27 mouse cellular contexts compared by ENCODE assay signal in the genomic region with DNA sequence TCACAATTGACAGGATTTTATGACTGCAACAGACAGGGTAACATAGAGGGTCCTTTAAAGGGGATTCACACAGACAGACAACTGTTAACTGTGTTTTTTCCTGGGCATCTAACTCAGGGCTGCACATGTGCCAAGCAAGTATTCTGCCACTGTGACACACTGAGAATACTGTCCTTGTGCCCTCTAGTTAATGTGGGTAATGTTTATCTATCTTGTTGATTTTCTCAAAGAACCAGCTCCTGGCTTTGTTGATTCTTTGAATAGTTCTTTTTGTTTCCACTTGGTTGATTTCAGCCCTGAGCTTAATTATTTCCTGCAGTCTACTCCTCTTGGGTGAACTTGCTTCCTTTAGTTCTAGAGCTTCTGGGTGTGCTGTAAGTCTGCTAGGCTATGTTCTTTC. TPM values are rescaled to one million over a fixed set of nuclear protein-coding genes. Genes with fewer than 3 reads are reported as not detected.
"Had no signal": no experiment of that assay in that cellular context is flagged by ENCODE, and none has a peak within 500 bp of the region (broad histone marks: within the 10 kb centered on the region; RNA-seq: fewer than 3 reads in every experiment).

No protein-coding gene starts in this region.

RNA-seq across cellular contexts. Expression of gene Gm4301, which starts 35.4 kb away (rescaled TPM):
- polyA plus RNA-seq: heart, adult 2 months; heart, embryonic 10.5 days; heart, embryonic 11.5 days; heart, embryonic 12.5 days; heart, embryonic 13.5 days; heart, embryonic 14.5 days; heart, embryonic 15.5 days; heart, embryonic 16.5 days; heart, postnatal 0 days; hindbrain, embryonic 10.5 days; hindbrain, embryonic 11.5 days; hindbrain, embryonic 12.5 days; hindbrain, embryonic 13.5 days; hindbrain, embryonic 14.5 days; hindbrain, embryonic 15.5 days; hindbrain, embryonic 16.5 days; hindbrain, postnatal 0 days; inflammation-experienced regulatory T-cells, adult 6 months; intestine, embryonic 14.5 days; intestine, embryonic 15.5 days; intestine, embryonic 16.5 days; intestine, postnatal 0 days; kidney, embryonic 14.5 days; kidney, embryonic 15.5 days; kidney, embryonic 16.5 days; kidney, postnatal 0 days; large intestine, adult 2 months had no signal

RNA-seq across cellular contexts. Expression of gene Gm4302, which starts 40.5 kb away (rescaled TPM):
- polyA plus RNA-seq: heart, adult 2 months; heart, embryonic 10.5 days; heart, embryonic 11.5 days; heart, embryonic 12.5 days; heart, embryonic 13.5 days; heart, embryonic 14.5 days; heart, embryonic 15.5 days; heart, embryonic 16.5 days; heart, postnatal 0 days; hindbrain, embryonic 10.5 days; hindbrain, embryonic 11.5 days; hindbrain, embryonic 12.5 days; hindbrain, embryonic 13.5 days; hindbrain, embryonic 14.5 days; hindbrain, embryonic 15.5 days; hindbrain, embryonic 16.5 days; hindbrain, postnatal 0 days; inflammation-experienced regulatory T-cells, adult 6 months; intestine, embryonic 14.5 days; intestine, embryonic 15.5 days; intestine, embryonic 16.5 days; intestine, postnatal 0 days; kidney, embryonic 14.5 days; kidney, embryonic 15.5 days; kidney, embryonic 16.5 days; kidney, postnatal 0 days; large intestine, adult 2 months had no signal

RNA-seq across cellular contexts. Expression of gene Gm4303, which starts 45.7 kb away (rescaled TPM):
- polyA plus RNA-seq: heart, adult 2 months; heart, embryonic 10.5 days; heart, embryonic 11.5 days; heart, embryonic 12.5 days; heart, embryonic 13.5 days; heart, embryonic 14.5 days; heart, embryonic 15.5 days; heart, embryonic 16.5 days; heart, postnatal 0 days; hindbrain, embryonic 10.5 days; hindbrain, embryonic 11.5 days; hindbrain, embryonic 12.5 days; hindbrain, embryonic 13.5 days; hindbrain, embryonic 14.5 days; hindbrain, embryonic 15.5 days; hindbrain, embryonic 16.5 days; hindbrain, postnatal 0 days; inflammation-experienced regulatory T-cells, adult 6 months; intestine, embryonic 14.5 days; intestine, embryonic 15.5 days; intestine, embryonic 16.5 days; intestine, postnatal 0 days; kidney, embryonic 14.5 days; kidney, embryonic 15.5 days; kidney, embryonic 16.5 days; kidney, postnatal 0 days; large intestine, adult 2 months had no signal

RNA-seq across cellular contexts. Expression of gene Gm4305, which starts 50.8 kb away (rescaled TPM):
- polyA plus RNA-seq: heart, adult 2 months; heart, embryonic 10.5 days; heart, embryonic 11.5 days; heart, embryonic 12.5 days; heart, embryonic 13.5 days; heart, embryonic 14.5 days; heart, embryonic 15.5 days; heart, embryonic 16.5 days; heart, postnatal 0 days; hindbrain, embryonic 10.5 days; hindbrain, embryonic 11.5 days; hindbrain, embryonic 12.5 days; hindbrain, embryonic 13.5 days; hindbrain, embryonic 14.5 days; hindbrain, embryonic 15.5 days; hindbrain, embryonic 16.5 days; hindbrain, postnatal 0 days; inflammation-experienced regulatory T-cells, adult 6 months; intestine, embryonic 14.5 days; intestine, embryonic 15.5 days; intestine, embryonic 16.5 days; intestine, postnatal 0 days; kidney, embryonic 14.5 days; kidney, embryonic 15.5 days; kidney, embryonic 16.5 days; kidney, postnatal 0 days; large intestine, adult 2 months had no signal
